Mouse (Mus musculus): ENCODE results near the gene Ifih1.

- TF ChIP-seq CTCF (IDR thresholded peaks at IDR 0.05; ENCODE audit: extremely low read depth, insufficient read length, insufficient replicate concordance, low read depth, low read length), result no peak
- no peak for TF ChIP-seq POLR2A (IDR thresholded peaks at IDR 0.05; ENCODE audit: low read depth, low read length)
These were observed 54.5 kb downstream of the Ifih1 start for GRCm38 (mm10) chr2:62591555-62591954.
